Mouse (Mus musculus) erythroblast, embryonic 14.5 days (primary cell): ENCODE data around the gene Ifngr2.

Experiments
- GATA1 ChIP-seq: IDR thresholded peaks from 2 replicates; pipeline ENCODE4 v1.6.1; 2012; ENCODE audit warnings: low read length, inconsistent platforms, mixed read lengths
- TAL1 ChIP-seq: IDR thresholded peaks from 3 replicates; pipeline ENCODE4 v1.6.1; 2012; ENCODE audit warnings: low read length, inconsistent platforms, mixed read lengths

DNA sequence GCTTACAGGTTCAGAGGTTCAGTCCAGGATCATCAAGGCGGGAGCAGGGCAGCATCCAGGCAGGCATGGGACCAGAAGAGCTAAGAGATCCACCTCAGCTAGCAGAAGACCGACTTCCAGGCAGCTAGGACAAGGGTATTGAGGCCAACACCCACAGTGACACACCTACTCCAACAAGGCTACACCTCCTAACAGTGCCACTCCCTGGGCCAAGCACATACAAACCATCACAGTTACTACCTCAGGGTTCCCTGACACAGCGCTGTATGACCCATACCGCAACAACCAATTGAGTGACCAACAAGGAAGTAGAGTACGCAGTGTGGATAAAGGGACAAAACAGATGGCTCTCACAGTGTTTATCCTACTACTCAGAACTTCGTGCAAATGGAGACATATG lies 10.5 kb upstream of the Ifngr2 start:
- no peak for TF ChIP-seq GATA1
- TF ChIP-seq TAL1: no peak
